26 mouse cellular contexts compared by ENCODE assay signal in the genomic region with DNA sequence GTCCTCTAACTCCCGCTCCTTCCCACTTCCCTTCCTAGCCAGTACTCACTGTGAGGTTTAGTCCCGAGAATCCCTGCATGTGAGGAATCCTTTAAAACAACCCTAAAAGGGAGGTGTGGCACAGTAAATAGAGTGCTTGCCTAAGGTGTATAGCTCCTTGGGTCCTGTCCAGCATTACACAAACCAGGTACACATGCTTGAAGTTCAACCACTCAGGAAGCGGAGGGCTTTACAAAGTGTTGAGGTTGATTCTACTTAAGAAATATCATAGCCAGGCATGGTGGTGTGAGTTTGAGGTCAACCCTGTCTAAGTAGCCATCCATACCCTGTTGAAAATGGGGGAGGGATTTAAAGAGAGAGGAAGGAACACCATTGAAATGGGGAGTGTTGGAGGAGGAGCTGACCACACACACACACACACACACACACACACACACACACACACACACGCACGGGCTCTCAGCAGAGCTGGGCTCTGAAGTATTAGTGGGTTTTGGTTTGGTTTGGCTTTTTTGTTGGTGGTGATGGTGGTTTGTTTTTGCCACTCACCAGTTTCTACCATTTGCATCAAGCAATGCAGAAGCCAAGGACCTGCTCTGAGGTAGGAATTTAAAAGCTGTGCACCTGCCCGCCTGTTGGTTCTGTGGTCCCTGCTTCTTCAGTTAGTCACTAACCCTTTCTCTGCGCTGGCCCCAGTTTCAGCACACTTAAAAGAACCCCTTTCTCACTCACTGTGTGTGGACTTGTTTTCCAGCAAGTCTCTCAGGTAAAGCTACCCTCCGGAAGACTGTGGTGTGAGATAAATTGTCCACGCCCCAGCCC.
DNase-seq lines count a peak whose midpoint lies in the region; ATAC-seq lines count a peak whose summit lies in the region.
"Had no signal": no experiment of that assay in that cellular context is flagged by ENCODE, and none has a peak within 500 bp of the region (broad histone marks: within the 10 kb centered on the region; RNA-seq: fewer than 3 reads in every experiment).

No protein-coding gene starts in this region.

- H3K9me3 ChIP-seq in heart, embryonic 11.5 days (replicated peaks; ENCODE audit: control insufficient read depth, low read length) = no peaks in the 10 kb centered on the region
- H3K9me3 ChIP-seq: embryonic facial prominence, embryonic 12.5 days; heart, embryonic 12.5 days; hindbrain, embryonic 10.5 days; limb, embryonic 12.5 days; midbrain, embryonic 15.5 days; neural tube, embryonic 13.5 days had no signal

- H3K4me1 ChIP-seq in heart, embryonic 11.5 days (ENCODE audit: control insufficient read depth, insufficient read depth, low read length) = no peaks in the 10 kb centered on the region
- H3K4me1 ChIP-seq: embryonic facial prominence, embryonic 12.5 days; hindbrain, embryonic 10.5 days; limb, embryonic 12.5 days; midbrain, embryonic 15.5 days; neural tube, embryonic 13.5 days had no signal

- DNase-seq in heart, adult 11 months = peak; percentile 75
- peak; percentile 42 for DNase-seq in lung, postnatal 25 days (ENCODE audit: low spot score)
- peak; percentile 15 to 37 for DNase-seq in thymus, postnatal 36 days
- DNase-seq in cerebellum, adult 9-10 months = no peak
- DNase-seq in gastrocnemius, adult 18-20 months (ENCODE audit: low spot score) = no peak
- DNase-seq: cerebellum, adult 11 months; gastrocnemius, adult 2 months; heart, postnatal 10 days; kidney, postnatal 25 days; liver, postnatal 0 days; retina, postnatal 1 day; right cerebral cortex, postnatal 25 days; spleen, adult 18-20 months had no signal

- H3K27ac ChIP-seq in heart, embryonic 11.5 days (ENCODE audit: low read depth, low read length) = no peak overlapping the region
- H3K27ac ChIP-seq: embryonic facial prominence, embryonic 12.5 days; gastrocnemius, adult 2 months; hindbrain, embryonic 10.5 days; layer of hippocampus, adult 2 months; limb, embryonic 12.5 days; midbrain, embryonic 15.5 days; neural tube, embryonic 13.5 days had no signal

- no peak overlapping the region for H3K4me3 ChIP-seq in heart, embryonic 11.5 days (ENCODE audit: low read depth, low read length)
- H3K4me3 ChIP-seq: embryonic facial prominence, embryonic 12.5 days; gastrocnemius, adult 2 months; heart, embryonic 12.5 days; hindbrain, embryonic 10.5 days; layer of hippocampus, adult 2 months; limb, embryonic 12.5 days; midbrain, embryonic 15.5 days; neural tube, embryonic 13.5 days had no signal

- H3K27me3 ChIP-seq in heart, embryonic 11.5 days (ENCODE audit: control insufficient read depth, insufficient read depth, low read length) = no peaks in the 10 kb centered on the region
- H3K27me3 ChIP-seq: embryonic facial prominence, embryonic 12.5 days; midbrain, embryonic 15.5 days; neural tube, embryonic 13.5 days had no signal

- no peak for ATAC-seq in heart, embryonic 11.5 days (replicated peaks; ENCODE audit: insufficient number of reproducible peaks, low FRiP score, low TSS enrichment)
- peak; percentile 52 for ATAC-seq in granulocyte monocyte progenitor cell, adult 5-6 weeks (replicated peaks; ENCODE audit: poor library complexity, severe bottlenecking)
- ATAC-seq: CD4-positive, CD25-positive, alpha-beta regulatory T cell, adult 4 months; hindbrain, embryonic 16.5 days; intestine, embryonic 16.5 days; liver, postnatal 0 days; midbrain, embryonic 15.5 days had no signal

- 75% methylated on average over 9 of the region's 9 CpGs for WGBS in heart, embryonic 11.5 days (ENCODE audit: insufficient replicate concordance)

- no peak overlapping the region for H3K9ac ChIP-seq in heart, embryonic 11.5 days (ENCODE audit: low read depth, low read length)
- H3K9ac ChIP-seq: embryonic facial prominence, embryonic 12.5 days; heart, embryonic 12.5 days; limb, embryonic 12.5 days; liver, postnatal 0 days; midbrain, embryonic 15.5 days; neural tube, embryonic 13.5 days had no signal

- H3K4me2 ChIP-seq in heart, embryonic 11.5 days = no peak overlapping the region
- H3K4me2 ChIP-seq: embryonic facial prominence, embryonic 12.5 days; heart, embryonic 12.5 days; limb, embryonic 12.5 days; liver, embryonic 11.5 days; midbrain, embryonic 15.5 days; neural tube, embryonic 13.5 days had no signal

- H3K36me3 ChIP-seq in heart, embryonic 11.5 days (ENCODE audit: control insufficient read depth, insufficient read depth, low read length) = no peaks in the 10 kb centered on the region
- H3K36me3 ChIP-seq: embryonic facial prominence, embryonic 12.5 days; heart, embryonic 12.5 days; hindbrain, embryonic 10.5 days; limb, embryonic 12.5 days; midbrain, embryonic 15.5 days; neural tube, embryonic 13.5 days had no signal

Comparison
In these comparisons a context has a peak if more than half of its experiments do, and no peak if none do; other contexts are left out.
1. DNase-seq: peak in heart, adult 11 months (single experiment), lung, postnatal 25 days (single experiment) and thymus, postnatal 36 days (2 of 2); none in cerebellum, adult 9-10 months (single experiment) and gastrocnemius, adult 18-20 months (single experiment).